Mouse (Mus musculus) natural killer cell, adult 2 months (primary cell): Measurements from ENCODE around the gene Hadhb.

Source experiments
- DNase-seq, 2 experiments: peaks; one replicate each; pipeline ENCODE4 v3.0.0; 2022; ENCODE audit warnings: low spot score in 2 of 2

Gene Hadhb

DNA sequence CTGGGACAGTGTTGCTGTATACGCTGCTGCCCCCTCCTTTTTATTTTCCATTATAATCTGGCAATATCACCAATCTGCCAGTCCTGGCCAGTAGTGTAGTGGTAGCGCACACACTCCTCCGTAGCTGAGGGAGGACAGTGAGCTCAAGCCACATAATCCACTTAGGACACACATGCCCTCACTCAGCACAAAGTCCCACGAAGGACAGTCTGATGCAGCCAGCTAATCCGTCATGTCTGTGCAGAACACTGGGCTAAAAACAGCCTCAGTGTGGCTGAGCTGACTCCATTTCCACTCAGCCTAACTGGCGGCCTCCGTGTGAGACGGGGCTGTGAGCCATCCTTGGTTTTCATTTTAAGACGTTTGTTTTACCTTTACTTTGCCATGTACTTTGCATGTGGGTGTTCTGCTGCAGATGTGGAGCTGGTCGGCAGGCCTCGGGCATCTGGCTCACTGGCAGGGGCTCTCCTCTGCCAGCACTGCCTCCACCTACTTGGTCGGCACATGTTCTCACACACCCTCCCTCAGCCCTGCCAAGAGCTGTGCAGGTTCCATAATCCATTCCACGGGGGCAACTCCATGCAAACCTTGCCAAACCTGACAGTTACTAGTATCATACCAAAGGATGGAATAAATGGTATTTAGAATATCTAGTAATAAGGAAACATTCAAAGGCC lies 27.0 kb upstream of the Hadhb start:
- DNase-seq: no peak

DNA sequence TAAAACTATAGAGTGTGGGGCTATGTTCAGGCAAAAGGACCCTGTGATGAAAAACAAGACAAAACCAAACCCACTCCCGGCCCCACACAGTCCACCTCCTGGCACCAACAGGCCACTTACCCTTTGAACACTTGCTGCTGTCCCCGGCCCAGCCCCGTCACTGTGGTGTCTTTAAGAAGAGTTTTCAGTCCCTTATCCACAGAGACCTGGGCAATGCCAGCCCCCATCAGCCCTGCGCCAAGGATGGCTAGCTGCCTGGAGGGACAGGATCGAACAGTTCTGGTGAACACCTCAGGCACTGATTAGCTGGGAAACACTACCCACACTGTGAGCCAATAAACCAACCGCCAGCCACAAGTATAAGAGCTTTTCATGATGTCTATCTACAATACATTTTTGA lies 26.4 kb upstream of the Hadhb start:
- no peak for DNase-seq

DNA sequence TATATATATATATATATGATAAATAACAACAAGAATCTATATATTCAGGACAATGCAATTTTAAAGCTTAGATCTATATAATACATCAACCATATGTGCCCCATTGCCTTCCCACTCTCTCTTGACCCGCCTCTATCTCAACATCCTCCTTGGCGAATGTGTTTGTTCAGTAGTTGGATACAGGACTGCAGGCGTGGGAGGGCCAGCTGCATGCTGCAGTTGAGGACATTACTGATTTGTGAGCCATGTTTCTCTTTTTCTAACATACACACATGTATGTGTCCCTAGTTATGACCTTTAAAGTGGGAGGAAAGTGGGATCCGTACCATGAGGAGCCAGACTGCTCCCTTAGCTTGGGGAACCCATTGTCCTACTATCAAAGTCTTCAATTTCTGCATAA lies 23.8 kb upstream of the Hadhb start:
- DNase-seq: no peak

DNA sequence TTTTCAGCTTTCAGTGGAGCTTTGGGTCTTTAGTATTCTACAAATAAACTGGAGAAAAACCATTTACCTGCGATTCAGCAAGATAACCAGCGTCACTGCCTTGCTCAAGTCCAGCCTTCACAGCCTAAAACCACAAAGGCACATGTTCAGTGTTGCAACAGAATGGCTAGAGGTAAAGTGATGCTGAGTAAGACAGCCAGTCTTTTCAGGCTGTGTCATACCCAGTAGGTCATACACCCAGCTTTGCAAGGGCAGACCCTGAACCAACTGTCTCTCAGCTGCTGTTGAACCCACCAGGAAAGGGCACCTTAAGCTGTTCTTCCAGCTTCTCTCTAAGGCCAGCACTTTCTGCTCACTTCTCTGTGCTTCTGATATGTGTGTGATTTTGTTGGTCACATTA lies 22.9 kb upstream of the Hadhb start:
- DNase-seq: no peak

DNA sequence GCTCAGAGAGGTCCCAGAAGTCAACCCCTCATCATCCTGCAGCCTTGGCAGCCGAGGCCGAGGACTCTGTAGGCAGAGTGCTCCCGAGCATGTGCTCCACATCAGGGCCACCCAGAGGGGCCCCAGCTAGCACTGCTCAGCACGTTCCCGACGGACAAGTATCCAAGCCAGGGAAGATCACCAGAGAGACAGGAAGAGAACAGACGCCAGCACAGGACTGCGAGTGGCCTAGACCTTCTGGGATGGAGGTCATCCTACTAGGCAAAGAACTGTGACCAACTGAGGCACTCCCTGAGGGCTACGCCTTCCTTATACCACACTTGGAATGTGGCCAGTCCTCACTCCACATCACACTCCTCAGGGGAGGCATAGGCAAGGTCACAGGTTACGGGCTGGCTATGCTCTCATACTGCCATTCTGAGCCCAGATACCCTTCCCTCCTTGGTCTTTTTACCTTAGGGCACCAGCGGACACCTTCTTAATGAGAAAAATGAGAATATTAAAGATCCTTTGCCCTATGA lies 19.3 kb upstream of the Hadhb start:
- no peak for DNase-seq

DNA sequence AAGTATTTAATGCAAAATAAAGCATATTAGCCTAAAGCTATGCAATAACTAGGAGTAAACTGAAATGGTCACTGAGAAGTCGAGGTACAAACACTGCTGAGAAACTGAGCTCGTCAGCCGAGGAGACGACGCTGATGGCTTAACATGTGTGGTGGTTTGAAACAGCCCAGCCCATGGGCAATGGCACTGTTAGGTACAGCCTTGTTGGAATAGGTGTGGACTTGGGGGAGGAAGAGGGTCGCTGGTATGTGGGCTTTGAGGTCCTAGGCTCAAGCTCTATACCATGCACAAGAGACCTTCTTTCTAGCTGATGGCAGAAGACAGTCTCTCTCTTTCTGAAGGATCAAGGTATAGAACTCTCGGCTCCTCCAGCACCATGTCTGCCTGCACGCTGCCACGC lies 17.8 kb upstream of the Hadhb start:
- DNase-seq: no peak

DNA sequence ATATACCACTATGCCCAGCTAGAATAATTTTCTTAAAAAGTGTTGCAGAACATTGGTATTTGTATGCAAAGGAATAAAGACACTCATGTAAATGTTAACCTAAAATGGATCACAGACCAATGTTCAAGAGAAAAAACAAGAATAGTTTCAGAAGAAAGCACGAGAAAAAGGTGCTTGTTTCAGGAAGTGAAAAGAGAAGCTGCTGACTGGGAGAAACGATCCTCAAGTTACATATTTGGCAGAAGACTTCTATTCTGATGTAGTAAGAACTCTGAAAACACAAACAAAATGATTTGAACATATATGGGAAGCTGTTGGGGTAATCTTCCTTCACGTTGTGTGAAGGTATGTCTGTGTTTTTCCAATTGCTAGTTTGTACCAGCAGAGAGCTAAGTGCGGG lies 16.9 kb upstream of the Hadhb start:
- DNase-seq: no peak

DNA sequence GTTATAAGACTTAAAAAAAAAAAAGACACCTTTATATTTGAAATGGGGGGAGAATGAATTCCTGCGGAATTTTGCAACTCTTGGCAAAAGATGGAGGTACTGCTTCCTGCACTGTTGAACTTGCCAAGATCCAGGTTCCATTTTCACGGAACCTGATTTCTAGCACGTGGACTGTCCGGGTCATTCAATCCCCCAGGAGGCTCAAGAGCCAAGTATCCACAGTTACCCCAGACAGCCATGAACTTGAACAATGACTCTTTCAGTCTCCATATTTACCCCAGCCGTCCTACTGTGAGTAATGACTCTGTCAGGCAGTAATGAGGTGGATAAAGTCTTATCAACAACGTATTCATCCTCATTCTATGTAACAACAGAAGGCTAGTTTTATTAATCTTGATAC lies 8.5 kb upstream of the Hadhb start:
- DNase-seq: no peak

DNA sequence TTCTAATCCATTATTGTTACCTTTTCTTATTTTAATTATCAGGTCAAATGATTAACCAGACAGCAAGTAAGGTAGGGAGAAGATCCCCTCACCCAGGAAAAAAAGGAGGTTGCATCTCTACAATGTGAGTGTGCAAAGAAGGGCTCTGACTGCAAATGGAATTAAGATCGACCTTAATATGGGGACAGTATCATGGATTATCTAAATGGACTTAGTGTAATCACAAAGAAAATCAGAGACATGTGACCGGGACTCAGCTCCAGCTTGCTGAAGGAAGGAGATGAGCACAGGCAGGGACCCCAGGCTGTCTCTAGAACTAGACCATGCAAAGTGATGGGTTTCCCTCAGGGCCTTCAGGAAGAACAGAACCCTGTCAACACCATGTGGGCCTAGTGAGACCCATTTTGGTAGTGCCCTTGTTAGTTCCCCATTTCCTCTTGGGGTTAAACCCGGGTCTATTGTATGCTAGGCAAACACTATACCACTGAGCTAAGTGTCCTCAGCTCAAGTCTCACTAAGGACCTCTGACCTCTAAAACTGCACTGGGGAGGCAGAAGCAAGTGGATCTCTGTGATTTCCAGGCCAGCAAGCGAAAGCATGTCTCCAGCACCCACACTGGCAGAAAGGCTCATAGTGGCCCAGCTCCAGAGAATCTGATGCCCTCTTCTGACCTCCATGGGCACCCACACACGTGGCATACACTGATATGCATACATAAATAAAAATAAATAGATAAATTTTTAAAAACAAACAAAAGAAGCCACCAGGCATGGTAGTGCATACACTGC lies 6.7 kb upstream of the Hadhb start:
- DNase-seq: no peak

DNA sequence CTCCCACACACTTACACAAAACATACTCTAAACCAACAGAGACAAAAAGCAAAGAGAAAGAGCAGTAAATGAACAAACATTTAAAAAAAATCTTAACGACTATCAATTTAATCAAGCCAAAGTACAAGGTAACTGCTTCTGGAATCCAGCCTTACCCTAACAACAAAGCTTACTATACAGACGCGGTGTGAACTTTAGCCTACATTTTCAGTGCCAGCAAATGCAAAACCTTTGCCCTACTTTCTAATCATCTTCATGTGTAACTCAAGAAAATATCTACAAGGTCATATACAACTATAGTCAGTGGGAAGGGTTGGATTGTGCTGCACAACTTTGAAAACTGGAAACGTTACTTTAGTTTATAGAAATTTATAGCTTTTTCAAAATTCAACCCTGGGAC lies 3.0 kb upstream of the Hadhb start:
- DNase-seq: no peak

DNA sequence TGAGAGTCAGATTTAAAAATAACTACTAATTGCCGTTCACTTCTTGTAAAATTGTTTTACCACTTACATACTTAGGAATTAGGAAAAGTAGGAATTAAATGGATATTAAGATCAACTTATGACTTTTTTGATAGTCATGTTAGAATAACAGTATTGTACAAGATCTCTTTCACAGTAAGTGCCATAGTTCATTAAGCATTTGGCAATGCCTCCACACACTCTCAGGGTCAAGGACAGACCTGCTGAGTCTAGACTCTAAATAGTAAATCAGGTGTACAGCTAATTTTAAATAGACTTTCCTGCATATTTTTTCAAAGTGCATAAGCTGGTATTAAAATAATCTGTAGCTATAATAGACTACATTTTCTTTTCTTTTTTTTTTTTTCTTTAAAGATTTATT lies 2.6 kb upstream of the Hadhb start:
- no peak for DNase-seq

DNA sequence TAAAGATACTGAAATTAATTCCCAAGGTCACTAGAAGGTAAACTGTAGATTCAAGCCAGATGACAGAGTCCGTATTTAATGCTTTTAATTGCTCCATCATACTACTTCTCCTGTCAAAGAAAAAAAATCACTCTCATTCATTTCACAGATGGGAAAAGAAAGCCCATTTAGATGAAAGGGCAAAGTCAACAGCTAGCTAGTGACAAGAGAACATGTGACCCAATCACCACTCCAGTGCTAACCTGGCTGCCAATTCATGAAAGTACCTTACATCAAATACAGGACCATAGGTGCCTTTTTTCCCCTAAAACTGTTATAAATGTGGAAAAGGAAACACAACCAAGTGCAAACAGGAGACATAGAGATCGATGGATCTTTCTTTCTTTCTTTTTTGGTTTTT lies 1.8 kb upstream of the Hadhb start:
- DNase-seq: no peak

DNA sequence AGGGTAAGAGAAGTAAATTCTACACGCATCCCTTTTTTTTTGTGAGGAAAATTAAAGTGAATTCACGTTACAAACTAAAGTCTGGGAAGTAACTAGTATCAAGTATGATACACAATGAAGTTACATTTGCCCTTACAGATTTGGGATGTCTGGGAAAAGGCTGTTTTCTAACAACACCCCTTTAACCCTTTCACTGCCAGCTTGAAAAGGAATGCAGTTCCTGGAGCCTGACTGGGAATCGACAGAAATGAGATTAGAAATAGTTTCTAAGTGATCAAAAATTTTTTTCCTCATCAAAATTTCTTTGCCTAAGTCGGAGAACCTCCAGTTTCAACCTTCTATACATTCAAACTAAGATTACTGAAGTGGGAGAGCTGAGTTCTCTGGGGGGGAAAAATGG lies 1.0 kb upstream of the Hadhb start:
- DNase-seq: no peak

DNA sequence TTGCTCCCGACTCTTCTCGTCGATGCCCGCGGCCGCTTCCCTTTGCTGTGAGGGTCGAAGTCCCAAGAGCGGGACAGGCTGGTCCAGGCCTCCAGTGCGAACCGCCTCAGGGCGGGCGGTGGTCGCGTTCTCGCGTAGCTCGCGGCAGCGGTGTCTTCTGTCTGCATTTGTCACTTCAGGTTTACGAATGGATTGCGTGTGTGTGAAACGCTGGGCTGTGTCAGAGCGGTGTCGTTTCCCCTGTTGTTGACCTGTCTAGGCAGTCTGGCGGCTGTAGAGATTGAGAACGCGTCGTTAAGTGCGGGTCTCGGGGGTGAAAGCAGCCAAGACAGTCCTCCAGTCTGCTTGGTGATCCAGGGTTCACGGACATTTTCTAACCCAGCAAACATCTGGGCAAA lies 346 bp downstream of the Hadhb start:
- DNase-seq: no peak

DNA sequence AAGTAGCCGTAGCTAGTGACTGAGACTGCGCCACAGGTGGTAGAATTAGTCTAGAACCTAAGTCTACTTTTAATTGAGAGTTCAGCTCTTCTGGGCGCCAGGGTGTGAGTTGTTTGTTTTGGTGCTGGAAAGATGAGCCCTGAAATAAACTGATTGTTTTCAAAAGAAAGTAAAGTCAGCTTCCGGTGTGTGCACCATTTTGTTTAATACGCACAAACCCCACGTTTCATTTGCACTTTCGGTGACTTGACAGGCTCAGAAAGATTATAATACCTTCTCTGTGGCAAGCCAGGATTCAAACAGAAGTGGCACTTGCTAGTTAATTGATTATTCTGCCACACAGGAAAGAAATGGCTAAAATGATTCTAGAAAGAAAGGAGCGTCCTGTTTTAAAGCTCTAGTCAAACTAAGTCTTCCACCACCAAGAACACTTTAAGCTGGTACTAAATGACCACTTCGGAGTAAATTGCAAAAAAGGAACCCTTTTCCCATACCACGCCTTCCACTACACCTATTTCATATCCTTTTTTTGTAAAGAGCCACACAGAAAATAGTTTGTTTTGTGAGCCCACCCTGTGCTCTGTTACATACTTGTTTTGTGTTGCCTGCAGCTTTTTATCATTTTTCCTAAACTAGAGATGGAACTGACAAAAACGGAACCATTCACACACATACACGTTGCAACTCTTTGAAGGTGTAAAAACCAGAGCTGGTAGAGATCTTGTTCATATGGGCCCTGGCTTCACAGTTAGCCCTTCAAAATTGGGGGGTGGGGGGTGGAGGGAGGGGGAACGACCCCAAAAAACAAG lies 977 bp downstream of the Hadhb start:
- peak; percentile 11 to 26 for DNase-seq

DNA sequence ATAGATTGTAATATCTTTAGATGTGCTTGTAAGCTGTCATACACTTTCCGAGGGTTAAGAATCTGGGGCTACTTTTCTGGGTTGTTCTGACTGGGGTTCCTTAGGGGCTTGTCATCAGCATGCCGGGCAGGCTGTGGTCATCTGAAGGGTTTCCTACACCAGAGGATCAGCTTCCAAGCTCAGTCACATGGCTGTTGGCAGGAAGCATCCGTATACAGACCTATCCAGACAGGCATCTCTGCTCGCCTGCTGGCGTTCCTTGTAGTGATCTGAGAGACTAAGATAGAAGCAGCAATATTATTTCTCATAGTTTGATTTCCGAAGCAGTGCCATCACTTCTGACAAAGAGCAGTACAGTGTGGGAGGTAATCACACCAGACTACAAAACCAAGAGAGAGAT lies 4.6 kb downstream of the Hadhb start:
- DNase-seq: no peak

DNA sequence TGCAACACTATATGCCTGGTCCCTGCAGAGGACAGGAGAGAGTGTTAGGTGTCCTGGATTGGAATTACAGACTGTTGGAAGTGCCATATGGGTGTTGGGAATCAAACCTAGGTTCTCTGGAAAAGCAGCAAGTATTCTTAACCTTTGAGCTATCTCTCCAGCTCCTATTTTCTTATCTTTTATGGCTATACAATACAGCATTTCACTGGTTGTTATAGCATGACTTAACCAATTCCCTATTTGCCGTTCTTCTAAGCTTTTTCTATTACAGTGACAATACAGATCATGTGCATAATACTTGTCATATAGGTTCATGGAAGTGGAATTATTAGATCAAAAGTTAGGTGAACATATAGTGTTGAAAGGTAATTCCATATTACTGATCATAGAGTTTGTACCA lies 6.8 kb downstream of the Hadhb start:
- no peak for DNase-seq

DNA sequence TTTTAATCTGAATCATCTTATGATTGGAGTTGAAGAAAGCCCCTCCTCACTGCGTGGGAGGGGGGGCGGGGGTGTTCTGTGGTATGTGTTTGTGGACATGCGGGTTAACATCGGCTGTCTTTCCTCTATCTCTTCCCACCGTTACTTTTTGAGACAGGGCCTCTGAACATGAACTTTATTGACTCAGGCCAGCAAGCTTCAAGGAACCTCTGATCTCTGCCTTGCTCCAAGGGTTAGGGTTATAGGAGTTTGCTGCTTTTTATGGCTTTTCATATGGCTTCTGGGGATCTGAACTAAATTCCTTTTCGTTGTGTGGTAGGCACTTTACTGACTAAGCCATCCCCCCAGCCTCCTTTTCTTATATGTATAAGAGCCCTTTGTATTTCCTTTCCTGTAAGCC lies 7.3 kb downstream of the Hadhb start:
- no peak for DNase-seq

DNA sequence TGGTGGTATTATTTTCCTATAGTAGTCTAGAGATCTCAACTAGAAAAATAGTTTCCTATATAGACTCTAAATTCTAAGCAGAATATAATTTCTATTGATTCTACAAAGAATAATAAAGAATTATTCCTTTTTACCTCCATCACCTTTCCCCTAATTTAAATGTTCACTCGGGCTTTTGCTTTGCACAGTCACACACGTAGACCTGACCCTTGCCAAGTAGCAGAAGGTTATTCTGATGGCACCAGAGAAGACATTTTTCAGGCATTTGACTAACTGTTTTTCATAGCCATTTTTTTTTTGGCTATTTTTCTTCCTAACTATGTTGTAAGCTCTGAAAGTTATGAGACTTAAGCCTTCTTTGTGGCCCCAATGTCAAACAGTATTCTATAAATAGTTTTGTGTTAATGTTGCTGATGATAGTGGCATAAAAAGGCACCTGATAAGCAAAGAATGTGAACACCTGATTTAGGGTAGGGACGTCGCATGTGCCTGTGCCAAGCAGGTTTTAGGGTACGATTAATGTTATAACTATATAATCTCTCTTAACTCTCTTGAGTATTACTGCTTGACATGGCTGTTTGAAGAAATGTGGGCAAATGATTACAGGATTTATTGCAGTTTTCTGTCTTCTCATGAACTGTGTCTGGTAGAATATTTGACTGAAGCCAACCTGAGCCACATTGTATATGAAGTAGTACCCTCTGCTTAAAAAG lies 10.3 kb downstream of the Hadhb start:
- DNase-seq: no peak

DNA sequence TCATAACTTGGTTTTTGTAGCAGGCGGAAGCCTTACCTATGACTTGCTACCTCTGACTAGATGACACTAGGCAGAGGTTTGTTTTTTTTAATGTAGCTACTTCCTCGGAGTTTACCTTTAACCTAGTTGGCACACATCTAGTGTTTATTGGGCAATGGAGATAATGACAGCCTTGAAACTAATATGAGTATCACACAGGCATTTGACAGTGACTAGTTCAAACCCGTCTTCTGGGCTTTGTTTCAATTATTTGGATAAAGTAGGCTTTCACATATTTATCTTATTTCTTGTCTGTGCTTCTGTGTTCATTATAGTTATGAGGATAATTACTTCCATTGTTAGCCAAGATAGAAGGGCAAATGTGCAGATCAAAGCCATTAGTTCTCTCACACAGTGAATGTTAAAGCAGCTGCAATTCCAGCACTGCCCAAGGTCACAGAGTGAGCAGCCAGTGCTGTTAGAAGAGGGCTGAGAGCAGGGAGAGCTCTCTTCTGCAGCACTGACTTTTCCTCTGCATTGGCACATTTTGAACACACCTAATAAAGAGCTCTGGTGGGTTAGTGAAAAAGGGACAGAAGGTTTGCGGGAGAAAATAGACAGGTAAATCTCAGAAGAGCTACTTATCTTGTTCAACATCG lies 15.4 kb downstream of the Hadhb start:
- DNase-seq: no peak

DNA sequence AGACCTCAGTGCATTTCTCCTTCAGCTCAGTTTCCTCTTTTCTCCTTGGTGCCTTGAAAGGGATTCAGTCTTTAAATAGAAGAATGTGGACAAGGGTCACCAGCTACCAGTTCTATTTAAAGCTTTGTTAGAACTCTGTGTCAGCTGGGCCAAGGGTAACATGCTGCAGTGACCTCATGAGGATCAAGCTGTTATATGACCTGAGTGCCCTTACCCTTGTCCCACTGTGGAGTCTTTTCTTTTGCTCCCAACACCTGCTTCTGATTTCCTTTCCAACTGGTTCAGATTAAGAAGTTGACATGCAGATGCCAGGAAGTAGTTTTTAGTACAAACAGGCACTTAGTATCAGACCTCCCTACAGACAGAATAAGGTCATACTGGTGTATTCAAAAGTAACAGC lies 17.1 kb downstream of the Hadhb start:
- no peak for DNase-seq
